Mouse (Mus musculus) brain, embryonic 14.5 days (tissue): Measurements from ENCODE around the gene Rims3.

Experiments used
- CTCF ChIP-seq: fragments of 200-500 bp; IDR thresholded peaks from 2 replicates; pipeline ENCODE4 v1.5.1; 2012; ENCODE audit warnings: inconsistent platforms, mild to moderate bottlenecking, moderate library complexity, borderline replicate concordance; ENCODE audit not compliant: insufficient read depth, insufficient read length; ENCODE audit errors: extremely low read depth
- POLR2A ChIP-seq: fragments of 200-500 bp; IDR thresholded peaks from 2 replicates; pipeline ENCODE4 v1.6.1; 2012; ENCODE audit warnings: mild to moderate bottlenecking, inconsistent platforms, borderline replicate concordance; ENCODE audit not compliant: poor library complexity, insufficient read depth, insufficient read length, severe bottlenecking; ENCODE audit errors: extremely low read depth

DNA sequence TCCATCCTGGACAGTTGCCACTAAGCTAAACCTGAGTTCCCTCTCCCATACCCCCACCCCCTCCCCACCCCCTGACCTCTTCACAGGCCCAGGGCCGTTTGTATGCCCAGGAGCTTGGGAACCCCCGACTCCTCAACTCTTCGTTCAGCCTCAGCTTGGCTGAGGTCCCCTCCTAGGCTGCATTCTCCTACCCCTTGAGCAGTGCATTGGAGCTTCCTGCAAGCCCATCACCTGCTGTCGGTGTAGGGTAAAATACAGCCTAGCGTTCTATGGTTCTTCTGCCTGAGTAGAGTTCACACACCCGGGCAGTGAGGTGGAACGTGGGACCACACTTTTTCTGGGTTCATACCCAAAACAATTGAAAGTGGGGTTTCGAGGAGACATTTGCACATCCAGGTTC lies 58.8 kb downstream of the Rims3 start:
- TF ChIP-seq CTCF (no peak), POLR2A (no peak)
